In genomic region chr11:120343519-120344309, GRCm38 (mm10) we compare ENCODE assay signal across 9 mouse cellular contexts. TPM values are rescaled to one million over a fixed set of nuclear protein-coding genes. Genes with fewer than 3 reads are reported as not detected.
DNase-seq lines count a peak whose midpoint lies in the region; ATAC-seq lines count a peak whose summit lies in the region.
"Had no signal": no experiment of that assay in that cellular context is flagged by ENCODE, and none has a peak within 500 bp of the region (broad histone marks: within the 10 kb centered on the region; RNA-seq: fewer than 3 reads in every experiment).

No protein-coding gene starts in this region.

- peaks cover 16% of the 10 kb centered on the region for H3K4me1 ChIP-seq in forebrain, embryonic 10.5 days
- H3K4me1 ChIP-seq in forebrain, embryonic 16.5 days (replicated peaks; ENCODE audit: control insufficient read depth, insufficient read depth, low read length): peaks cover 7% of the 10 kb centered on the region
- H3K4me1 ChIP-seq in limb, embryonic 12.5 days (replicated peaks): peaks cover 6% of the 10 kb centered on the region
- no peaks in the 10 kb centered on the region for H3K4me1 ChIP-seq in stomach, embryonic 14.5 days (ENCODE audit: control insufficient read depth, insufficient read depth, low read length)

- H3K4me3 ChIP-seq in forebrain, embryonic 10.5 days: no peak overlapping the region
- H3K4me3 ChIP-seq in forebrain, embryonic 16.5 days (replicated peaks; ENCODE audit: low read length): no peak overlapping the region
- no peak overlapping the region for H3K4me3 ChIP-seq in limb, embryonic 12.5 days (replicated peaks)
- H3K4me3 ChIP-seq in stomach, embryonic 14.5 days (ENCODE audit: low read depth, low read length): no peak overlapping the region
- H3K4me3 ChIP-seq: erythroblast, embryonic 14.5 days had no signal

- no peak overlapping the region for H3K9ac ChIP-seq in forebrain, embryonic 16.5 days (replicated peaks; ENCODE audit: low read depth, low read length)
- no peak overlapping the region for H3K9ac ChIP-seq in limb, embryonic 12.5 days (replicated peaks)
- no peak overlapping the region for H3K9ac ChIP-seq in stomach, embryonic 14.5 days (replicated peaks; ENCODE audit: low read depth, low read length)

- no peaks in the 10 kb centered on the region for H3K9me3 ChIP-seq in forebrain, embryonic 10.5 days
- no peaks in the 10 kb centered on the region for H3K9me3 ChIP-seq in forebrain, embryonic 16.5 days (ENCODE audit: control insufficient read depth, low read length)
- no peaks in the 10 kb centered on the region for H3K9me3 ChIP-seq in limb, embryonic 12.5 days
- H3K9me3 ChIP-seq in stomach, embryonic 14.5 days (ENCODE audit: control insufficient read depth, low read depth, low read length): no peaks in the 10 kb centered on the region

- WGBS in forebrain, embryonic 10.5 days: 79% methylated on average over 5 of the region's 5 CpGs
- 81% methylated on average over 5 of the region's 5 CpGs for WGBS in forebrain, embryonic 16.5 days
- WGBS in limb, embryonic 12.5 days: 68% methylated on average over 5 of the region's 5 CpGs
- 70% methylated on average over 5 of the region's 5 CpGs for whole genome bisulfite sequencing in stomach, embryonic 14.5 days

- no peak overlapping the region for H3K4me2 ChIP-seq in forebrain, embryonic 16.5 days (ENCODE audit: low read length)
- H3K4me2 ChIP-seq in limb, embryonic 12.5 days: no peak overlapping the region
- no peak overlapping the region for H3K4me2 ChIP-seq in stomach, embryonic 14.5 days (replicated peaks; ENCODE audit: low read depth, low read length)

- ATAC-seq in forebrain, embryonic 16.5 days: no peak
- no peak for ATAC-seq in limb, embryonic 12.5 days (ENCODE audit: insufficient number of reproducible peaks, insufficient read depth, low FRiP score, low TSS enrichment, low read depth)
- no peak for ATAC-seq in stomach, embryonic 14.5 days (ENCODE audit: insufficient number of reproducible peaks, insufficient read depth, low FRiP score, low read depth)
- no peak for ATAC-seq in activated CD4-positive, CD25-positive, alpha-beta regulatory T cell, adult 4 months

- no peak overlapping the region for H3K27ac ChIP-seq in forebrain, embryonic 10.5 days
- H3K27ac ChIP-seq in forebrain, embryonic 16.5 days (ENCODE audit: low read length): no peak overlapping the region; the same call in 1 of the 2 replicates
- peak overlapping the region; percentile 75 for H3K27ac ChIP-seq in limb, embryonic 12.5 days
- peak overlapping the region; percentile 30; the same call in 1 of the 2 replicates for H3K27ac ChIP-seq in stomach, embryonic 14.5 days (ENCODE audit: low read length)

- no peaks in the 10 kb centered on the region for H3K27me3 ChIP-seq in forebrain, embryonic 10.5 days (ENCODE audit: poor library complexity, severe bottlenecking)
- no peaks in the 10 kb centered on the region for H3K27me3 ChIP-seq in forebrain, embryonic 16.5 days (replicated peaks; ENCODE audit: control insufficient read depth, insufficient read depth, low read length)
- H3K27me3 ChIP-seq in limb, embryonic 12.5 days: no peaks in the 10 kb centered on the region
- no peaks in the 10 kb centered on the region for H3K27me3 ChIP-seq in stomach, embryonic 14.5 days (ENCODE audit: control insufficient read depth, insufficient read depth, low read length)

- peaks cover 25% of the 10 kb centered on the region for H3K36me3 ChIP-seq in forebrain, embryonic 10.5 days (replicated peaks)
- peaks cover 4% of the 10 kb centered on the region; the same call in 1 of the 2 replicates for H3K36me3 ChIP-seq in forebrain, embryonic 16.5 days (ENCODE audit: control insufficient read depth, insufficient read depth)
- peaks cover 22% of the 10 kb centered on the region for H3K36me3 ChIP-seq in limb, embryonic 12.5 days
- H3K36me3 ChIP-seq in stomach, embryonic 14.5 days (ENCODE audit: control insufficient read depth, insufficient read depth, low read length): peaks cover 16% of the 10 kb centered on the region

- peak; percentile 36 for DNase-seq in forebrain, embryonic 10.5 days (ENCODE audit: extremely low spot score, low spot score)
- peak; percentile 14 for DNase-seq in thymus, postnatal 4 days
- no peak for DNase-seq in thymus, adult 18-20 months
- DNase-seq in natural killer cell, adult 2 months (ENCODE audit: low spot score in 2 of 2): no peak

RNA-seq across cellular contexts. Expression of gene Actg1, which starts 4.6 kb away (rescaled TPM):
- polyA plus RNA-seq in forebrain, embryonic 10.5 days (2016; fragmentation: Nextera tagmentation; extraction: Ambion mirVana): 2,559 and 2,733 TPM in 2 replicates
- 4,159 and 4,175 TPM in 2 replicates for polyA plus RNA-seq in forebrain, embryonic 16.5 days (2015; fragmentation: Nextera tagmentation; extraction: Ambion mirVana)
- polyA plus RNA-seq in limb, embryonic 12.5 days (2016; fragmentation: Nextera tagmentation; extraction: Ambion mirVana): 2,805 and 2,814 TPM in 2 replicates
- polyA plus RNA-seq in stomach, embryonic 14.5 days (2014; fragmentation: Nextera tagmentation; extraction: Ambion mirVana): 2,902 and 3,014 TPM in 2 replicates
- 1,000 to 10,000 TPM; 2,904 to 3,852 TPM for polyA plus RNA-seq in activated CD4-positive, CD25-positive, alpha-beta regulatory T cell, adult 4 months (2017; shearing (Covaris generic))

RNA-seq across cellular contexts. Expression of gene Fscn2, which starts 17.6 kb away (rescaled TPM):
- 0.32 TPM in 1 of 2 replicates, not detected in the other for polyA plus RNA-seq in forebrain, embryonic 10.5 days (2016; fragmentation: Nextera tagmentation; extraction: Ambion mirVana)
- 1.3 and 1.5 TPM in 2 replicates for polyA plus RNA-seq in forebrain, embryonic 16.5 days (2015; fragmentation: Nextera tagmentation; extraction: Ambion mirVana)
- polyA plus RNA-seq in limb, embryonic 12.5 days (2016; fragmentation: Nextera tagmentation; extraction: Ambion mirVana): 0.64 TPM in 2 replicates
- 0.30 and 0.59 TPM in 2 replicates for polyA plus RNA-seq in stomach, embryonic 14.5 days (2014; fragmentation: Nextera tagmentation; extraction: Ambion mirVana)
- polyA plus RNA-seq in activated CD4-positive, CD25-positive, alpha-beta regulatory T cell, adult 4 months (2017; shearing (Covaris generic)): 1 to 10 TPM in 1 of 2 experiments, under 1 TPM in 1; 0.47 to 1.1 TPM
- polyA plus RNA-seq: erythroblast, embryonic 14.5 days had no signal

RNA-seq across cellular contexts. Expression of gene Faap100, which starts 34.9 kb away (rescaled TPM):
- polyA plus RNA-seq in forebrain, embryonic 10.5 days (2016; fragmentation: Nextera tagmentation; extraction: Ambion mirVana): 33.8 and 36.0 TPM in 2 replicates
- 72.7 and 95.3 TPM in 2 replicates for polyA plus RNA-seq in forebrain, embryonic 16.5 days (2015; fragmentation: Nextera tagmentation; extraction: Ambion mirVana)
- 38.0 and 40.0 TPM in 2 replicates for polyA plus RNA-seq in limb, embryonic 12.5 days (2016; fragmentation: Nextera tagmentation; extraction: Ambion mirVana)
- 35.7 and 40.2 TPM in 2 replicates for polyA plus RNA-seq in stomach, embryonic 14.5 days (2014; fragmentation: Nextera tagmentation; extraction: Ambion mirVana)
- 10 to 100 TPM; 12.2 to 18.7 TPM for polyA plus RNA-seq in activated CD4-positive, CD25-positive, alpha-beta regulatory T cell, adult 4 months (2017; shearing (Covaris generic))

Comparison
In these comparisons a context has a peak if more than half of its experiments do, and no peak if none do; other contexts are left out.
1. DNase-seq: peak in forebrain, embryonic 10.5 days (single experiment) and thymus, postnatal 4 days (single experiment); none in thymus, adult 18-20 months (0 of 2) and natural killer cell, adult 2 months (0 of 2).
2. H3K27ac ChIP-seq: peak in limb, embryonic 12.5 days (single experiment) and stomach, embryonic 14.5 days (single experiment); none in forebrain, embryonic 10.5 days (single experiment) and forebrain, embryonic 16.5 days (single experiment).